Mouse (Mus musculus): ENCODE measurements around the gene Parl.

GRCm38 (mm10) chr16:20280238-20280637, 21.9 kb downstream of the Parl start:
- TF ChIP-seq CTCF (IDR thresholded peaks at IDR 0.05; ENCODE audit: extremely low read depth, insufficient read depth, insufficient read length, insufficient replicate concordance): no peak
- TF ChIP-seq POLR2A (IDR thresholded peaks at IDR 0.05; ENCODE audit: low read depth, low read length): no peak
